Mouse (Mus musculus): Measurements from ENCODE around the gene Tma7.

- no peak for TF ChIP-seq CTCF (IDR thresholded peaks at IDR 0.05; ENCODE audit: insufficient read depth, low read length)
- peak; percentile 65; the same call in 1 of the 2 replicates for TF ChIP-seq POLR2A (IDR thresholded peaks at IDR 0.05; ENCODE audit: borderline replicate concordance, extremely low read depth, low read depth, low read length)
Measured at GRCm38 (mm10) chr9:109095137-109095982, 13.0 kb upstream of the Tma7 start, which contains the start of gene Plxnb1.

Data from lung, adult 2 months (tissue).